Mouse (Mus musculus): ENCODE results near the gene Bpifa3.
A peak's percentile ranks its signal among the peaks of the same experiment; 100 is the strongest.
"Not testable (repeated sequence)": the region's sequence is repeated elsewhere in the genome, so short reads cannot be mapped to it uniquely, and the experiment has no call there.

Gene Bpifa3

GRCm38 (mm10) chr2:154130120-154130519 lies at the start of gene Bpifa3:
Gene Bpifa3, plus strand, starts transcription at chr2:154130336.
- DNase-seq (ENCODE audit: low spot score in 2 of 2) = no peak

DNA sequence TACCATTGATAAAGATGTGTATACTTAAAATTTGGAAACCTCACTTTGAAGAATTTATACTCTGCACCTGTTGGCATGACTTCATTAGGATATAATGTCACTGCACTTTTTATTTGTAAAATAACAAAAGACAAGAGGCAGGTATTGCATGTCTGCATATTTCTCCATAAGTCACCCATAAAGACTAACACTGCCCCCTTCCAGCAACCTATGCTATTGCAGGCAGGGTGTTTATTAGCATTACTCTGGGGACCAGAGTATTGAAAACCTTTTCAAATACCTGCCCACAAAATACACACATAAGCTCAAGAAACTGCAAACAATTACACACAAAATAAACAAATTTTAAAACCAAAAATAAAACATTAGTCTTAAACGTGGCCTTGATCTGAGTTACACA lies 32.4 kb upstream of the Bpifa3 start:
- DNase-seq (ENCODE audit: low spot score in 2 of 2) = no peak

DNA sequence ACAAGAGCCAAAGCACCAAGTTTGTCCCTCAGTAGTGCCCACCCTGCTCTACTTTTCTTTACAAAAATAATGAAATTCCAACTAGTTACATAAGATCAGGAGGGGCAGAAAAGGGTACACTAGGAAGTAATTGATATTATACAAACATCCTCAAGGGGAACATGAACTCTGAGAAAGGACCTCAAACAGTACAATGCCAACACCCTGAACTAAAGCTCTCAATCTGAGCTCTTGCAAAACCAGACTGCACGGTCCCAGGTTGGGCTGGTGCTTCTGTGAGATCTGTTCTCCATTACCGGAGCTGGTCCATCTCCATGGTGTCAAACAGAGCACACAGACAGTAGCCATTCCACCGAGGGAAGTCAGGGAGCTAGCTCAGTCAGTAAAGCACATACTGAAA lies 12.8 kb upstream of the Bpifa3 start:
- no peak for DNase-seq (ENCODE audit: low spot score in 2 of 2)

GRCm38 (mm10) chr2:154142580-154142979 lies 12.4 kb downstream of the Bpifa3 start, which contains the start of gene Bpifa1:
Gene Bpifa1, plus strand, starts transcription at chr2:154142880.
- no peak for DNase-seq (ENCODE audit: low spot score in 2 of 2)

GRCm38 (mm10) chr2:154143735-154144134 lies 13.6 kb downstream of the Bpifa3 start:
- DNase-seq (ENCODE audit: low spot score in 2 of 2) = no peak

- DNase-seq (ENCODE audit: low spot score in 2 of 2) = no peak
Observed at GRCm38 (mm10) chr2:154147496-154147895, 17.4 kb downstream of the Bpifa3 start.

GRCm38 (mm10) chr2:154158433-154158832 lies 28.3 kb downstream of the Bpifa3 start:
- no peak for DNase-seq (ENCODE audit: low spot score in 2 of 2)

- DNase-seq (ENCODE audit: low spot score in 2 of 2) = no peak
Observed at GRCm38 (mm10) chr2:154162307-154162706, 32.2 kb downstream of the Bpifa3 start, which contains the start of gene Bpifa5. Gene Bpifa5, plus strand, starts transcription at chr2:154162607.

- no peak for DNase-seq (ENCODE audit: low spot score in 2 of 2)
Observed at GRCm38 (mm10) chr2:154163306-154163705, 33.2 kb downstream of the Bpifa3 start.

DNA sequence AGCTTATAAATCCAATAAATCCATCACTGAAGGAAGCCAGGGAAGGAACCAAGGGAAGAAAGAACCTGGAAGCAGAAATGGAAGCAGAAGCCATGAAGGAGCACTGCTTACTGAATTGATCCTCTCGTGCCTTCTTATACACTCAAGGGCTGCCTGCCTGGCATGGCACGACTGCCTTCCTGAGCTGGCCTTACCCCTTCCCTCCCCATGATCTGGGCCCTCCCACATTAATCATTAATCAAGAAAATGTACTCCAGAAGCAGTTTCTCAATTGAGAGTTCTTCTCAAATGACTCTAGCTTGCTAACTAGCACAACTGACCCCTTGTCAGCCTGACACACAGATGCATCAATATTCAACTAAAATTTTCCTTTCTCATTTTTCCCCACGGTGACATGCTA lies 39.0 kb downstream of the Bpifa3 start:
- DNase-seq (ENCODE audit: low spot score in 2 of 2) = no peak

DNA sequence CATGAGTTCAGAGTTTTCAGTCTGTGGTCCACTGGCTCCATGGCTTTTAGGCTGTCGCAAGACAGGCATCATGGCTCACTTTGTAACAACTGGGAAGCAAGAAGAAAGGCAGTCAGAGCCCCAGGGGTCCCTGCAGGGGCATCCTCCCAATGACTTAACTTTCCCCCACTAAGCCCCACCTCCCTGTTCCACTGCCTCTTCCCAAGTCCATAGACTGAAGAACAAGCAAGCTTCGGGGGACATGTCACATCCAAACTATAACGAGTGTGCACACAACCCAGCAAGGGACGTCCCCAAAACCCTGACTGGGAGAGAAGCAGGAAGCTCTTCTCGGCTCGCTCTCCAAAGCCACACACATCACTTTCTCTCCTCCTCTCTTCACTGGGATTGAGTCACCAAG lies 41.5 kb downstream of the Bpifa3 start:
- no peak for DNase-seq (ENCODE audit: low spot score in 2 of 2)

DNA sequence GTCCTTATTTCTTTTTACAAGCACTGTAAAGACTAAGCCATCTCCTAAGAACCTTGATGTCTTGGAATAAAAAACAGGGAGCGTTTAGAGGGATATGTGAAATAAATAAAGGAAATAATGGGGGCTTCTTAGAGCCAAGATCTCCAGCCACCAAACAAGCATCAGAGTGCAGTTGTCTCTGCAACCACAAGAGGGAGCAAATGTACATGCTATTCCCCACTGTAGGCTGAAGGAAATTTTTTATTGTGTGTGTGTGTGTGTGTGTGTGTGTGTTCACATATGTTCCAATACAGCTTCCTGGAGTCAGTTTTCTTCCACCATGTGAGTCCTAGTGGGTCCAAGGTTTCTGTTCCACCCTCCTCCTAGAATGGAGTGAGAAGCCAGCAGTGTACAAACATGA lies 43.2 kb downstream of the Bpifa3 start:
- peak in 1 of 2 experiments; percentile 12 for DNase-seq (ENCODE audit: low spot score in 2 of 2)

DNA sequence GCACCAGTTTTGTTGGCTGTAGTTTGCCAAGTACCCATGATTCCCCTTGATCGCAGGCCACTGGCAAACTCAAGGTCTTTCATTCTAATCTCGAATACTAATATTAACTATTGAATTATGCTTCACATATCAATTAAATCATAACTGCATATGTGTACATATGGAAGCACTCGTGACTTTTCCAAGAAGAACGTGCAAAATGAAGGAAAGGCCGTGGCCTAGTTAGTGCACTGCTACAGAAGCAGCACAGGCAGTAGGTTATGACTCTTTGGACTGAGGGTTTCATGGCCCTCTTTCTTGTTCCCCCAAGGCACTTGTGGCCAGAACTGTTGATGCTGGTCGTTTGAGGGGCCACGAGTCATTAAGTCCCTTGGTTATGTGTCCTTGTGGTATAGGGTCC lies 51.8 kb downstream of the Bpifa3 start:
- not testable (repeated sequence) for DNase-seq (ENCODE audit: low spot score in 2 of 2)

DNA sequence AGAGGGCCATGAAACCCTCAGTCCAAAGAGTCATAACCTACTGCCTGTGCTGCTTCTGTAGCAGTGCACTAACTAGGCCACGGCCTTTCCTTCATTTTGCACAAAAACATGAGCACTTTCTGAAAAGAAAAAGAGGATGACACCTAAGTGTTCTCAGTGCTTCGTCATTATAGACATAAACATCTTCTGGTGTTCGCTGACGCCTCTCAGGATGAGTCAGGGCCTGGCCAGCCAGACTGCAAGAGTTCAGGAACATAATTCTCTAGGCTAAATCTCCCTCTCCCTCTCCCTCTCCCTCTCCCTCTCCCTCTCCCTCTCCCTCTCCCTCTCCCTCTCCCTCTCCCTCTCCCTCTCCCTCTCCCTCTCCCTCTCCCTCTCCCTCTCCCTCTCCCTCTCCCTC lies 52.9 kb downstream of the Bpifa3 start:
- not testable (repeated sequence) for DNase-seq (ENCODE audit: low spot score in 2 of 2)

- no peak for DNase-seq (ENCODE audit: low spot score in 2 of 2)
Observed at GRCm38 (mm10) chr2:154185319-154185718, 55.2 kb downstream of the Bpifa3 start.

DNA sequence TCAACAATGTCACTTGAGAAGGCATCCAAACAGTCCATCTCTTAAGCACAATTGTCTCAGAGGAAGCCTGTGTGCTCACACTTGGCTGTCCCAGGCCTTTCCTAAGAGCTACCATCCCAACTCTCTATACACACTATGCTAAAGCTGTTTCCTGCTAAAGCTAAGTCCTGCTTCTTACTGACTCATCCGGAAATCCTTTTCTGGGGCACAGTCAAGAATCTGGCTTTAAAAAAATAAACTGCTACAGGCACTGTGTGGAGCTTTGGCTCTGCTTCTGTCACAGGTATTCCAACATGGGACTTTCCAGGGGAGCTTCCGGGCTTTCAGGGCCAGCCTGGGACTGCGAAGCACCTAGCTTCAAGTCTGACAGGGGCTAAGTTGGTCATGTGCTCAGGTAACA lies 55.6 kb downstream of the Bpifa3 start:
- no peak for DNase-seq (ENCODE audit: low spot score in 2 of 2)

DNA sequence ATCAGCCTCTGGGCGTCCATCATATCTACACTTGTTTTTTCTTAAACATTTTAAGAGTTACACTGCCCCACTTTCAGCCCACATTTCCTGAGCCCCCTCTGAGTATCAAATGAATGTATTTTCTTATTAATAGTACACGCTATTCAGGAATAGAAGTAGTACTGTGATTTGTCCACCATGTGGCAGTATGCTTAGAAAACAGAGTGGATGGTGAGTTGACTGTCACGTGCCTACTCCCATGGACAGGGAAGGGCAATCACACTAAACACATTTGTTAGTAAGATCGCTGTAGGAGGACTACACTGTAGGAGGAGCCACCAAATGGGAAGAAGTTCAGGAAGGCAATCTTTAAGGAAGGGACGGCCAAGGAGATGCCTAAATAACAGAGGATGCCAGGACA lies 57.3 kb downstream of the Bpifa3 start:
- DNase-seq (ENCODE audit: low spot score in 2 of 2) = no peak

Measured in heart, adult 9 months (tissue).